Mouse (Mus musculus) liver, embryonic 14.5 days (tissue): Measurements from ENCODE around the gene Lcn6. TPM values are rescaled to one million over a fixed set of nuclear protein-coding genes. Genes with fewer than 3 reads are reported as not detected.

Experiments used
- ATAC-seq: fragments of 200-750 bp; cut with Nextera tagmentation; 2 replicates; pipeline ENCODE4 v1.8.0; 2017; ENCODE audit warnings: moderate number of reproducible peaks, mild to moderate bottlenecking, moderate library complexity; ENCODE audit not compliant: insufficient read depth
- DNase-seq, 3 experiments: peaks; one replicate each; pipeline ENCODE4 v3.0.0-alpha.2; 2012 to 2013; ENCODE audit warnings: low read depth in 3 of 3, low spot score in 3 of 3
- H3K27ac ChIP-seq: fragments of 300-500 bp; sonication (generic); 2 replicates; pipeline ENCODE4 v1.5.1; 2014; ENCODE audit warnings: moderate library complexity, mild to moderate bottlenecking, control low read depth, inconsistent platforms
- H3K27me3 ChIP-seq: fragments of 300-500 bp; sonication (generic); 2 replicates; pipeline ENCODE4 v1.6.1; 2014; ENCODE audit warnings: mild to moderate bottlenecking, low read length, moderate library complexity; ENCODE audit not compliant: control insufficient read depth, insufficient read depth
- H3K36me3 ChIP-seq: fragments of 300-500 bp; sonication (generic); replicated peaks from 2 replicates; pipeline ENCODE4 v1.6.1; 2014; ENCODE audit warnings: low read depth; ENCODE audit not compliant: control insufficient read depth, insufficient read depth
- H3K4me1 ChIP-seq, 2 experiments: fragments of 200-500 bp in 1 of 2; fragments of 300-500 bp in 1 of 2; sonication (generic) in 1 of 2; replicated peaks; 2 replicates each; pipeline ENCODE4 v1.6.1; 2012 to 2014; ENCODE audit warnings: antibody characterized with exemption in 1 of 2, inconsistent platforms in 1 of 2, low read length in 1 of 2; ENCODE audit not compliant: control insufficient read depth in 2 of 2, insufficient read depth in 2 of 2
- H3K4me2 ChIP-seq: fragments of 300-500 bp; sonication (generic); 2 replicates; pipeline ENCODE4 v1.6.1; 2014; ENCODE audit warnings: low read depth, mild to moderate bottlenecking, control low read depth, moderate library complexity
- H3K4me3 ChIP-seq, 2 experiments: fragments of 200-500 bp in 1 of 2; fragments of 300-500 bp in 1 of 2; sonication (generic) in 1 of 2; 2 replicates each; pipeline ENCODE4 v1.5.1; 2012 to 2014; ENCODE audit warnings: low read depth in 2 of 2, low read length in 2 of 2, mild to moderate bottlenecking in 2 of 2, control low read depth in 1 of 2, inconsistent platforms in 1 of 2, moderate library complexity in 1 of 2; ENCODE audit not compliant: insufficient read depth in 1 of 2
- H3K9ac ChIP-seq: fragments of 300-500 bp; sonication (generic); replicated peaks from 2 replicates; pipeline ENCODE4 v1.6.1; 2014; ENCODE audit warnings: mild to moderate bottlenecking, control low read depth, moderate library complexity
- H3K9me3 ChIP-seq: fragments of 300-500 bp; sonication (generic); 2 replicates; pipeline ENCODE4 v1.6.1; 2016; ENCODE audit warnings: low read length, mixed read lengths; ENCODE audit not compliant: control insufficient read depth
- CTCF ChIP-seq: IDR thresholded peaks from 2 replicates; pipeline ENCODE4 v1.5.1; 2016; ENCODE audit warnings: antibody characterized with exemption, low read depth, control low read depth
- EP300 ChIP-seq: IDR thresholded peaks from 2 replicates; pipeline ENCODE4 v1.6.1; 2016; ENCODE audit warnings: antibody characterized with exemption, low read depth
- WGBS: fragments of 180-500 bp; shearing (Covaris S2); extraction: QIAGEN DNeasy Blood & Tissue Kit; methylation state at CpG from one replicate; pipeline ENCODE4 v1.1.7; 2014; ENCODE audit not compliant: insufficient replicate concordance; 5-methylcytosine and 5-hydroxymethylcytosine counted together
- polyA plus RNA-seq, 2 experiments: library from polyadenylated mRNA; depleted of rRNA in 1 of 2; stranded (reverse) in 1 of 2; unstranded in 1 of 2; fragments of >200 nt; fragmentation: Nextera tagmentation in 1 of 2; extraction: Ambion mirVana in 1 of 2; gene quantifications; 2 replicates each; pipeline versions ENCODE4 v1.2.1 to v1.2.3; 2012 to 2014

The Lcn6 gene
- not detected in 2 replicates for polyA plus RNA-seq (2012; rRNA removed)
- polyA plus RNA-seq (2014; fragmentation: Nextera tagmentation; extraction: Ambion mirVana): not detected in 2 replicates

DNA sequence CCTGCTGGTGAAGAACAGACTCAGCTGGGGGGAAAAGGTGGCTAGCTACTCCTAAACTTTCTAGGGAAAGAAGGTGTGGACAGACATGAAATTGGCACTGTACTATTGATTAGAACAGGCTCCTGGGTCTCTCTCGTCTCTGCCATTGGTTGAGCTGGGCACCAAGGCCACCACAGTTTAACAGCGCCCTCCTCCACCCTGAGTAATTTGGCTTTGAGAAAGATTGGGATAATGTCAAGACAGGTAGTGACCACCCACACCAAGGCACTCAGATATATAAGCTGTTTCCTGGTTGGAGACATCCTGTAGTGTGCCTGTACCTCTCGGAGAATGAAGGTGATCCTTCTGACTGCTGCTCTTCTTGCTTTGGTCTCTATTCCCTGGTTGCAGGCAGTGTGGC lies at the start of gene Lcn6:
Gene Lcn6, plus strand, starts transcription at position 301 of the 400 bp plus-strand sequence.
- Histone ChIP-seq H3K9me3 (no peaks in the 10 kb centered on the region), H3K4me1 (no peaks in the 10 kb centered on the region), H3K36me3 (no peaks in the 10 kb centered on the region), H3K27ac (no peak within 1 kb of the TSS), H3K9ac (no peak within 1 kb of the TSS), H3K4me3 (no peak within 1 kb of the TSS), H3K4me2 (no peak within 1 kb of the TSS), H3K27me3 (no peaks in the 10 kb centered on the region)
- DNase-seq: no peak
- TF ChIP-seq EP300: no peak
- no peak for TF ChIP-seq CTCF
- no peak for ATAC-seq
- WGBS: 56% methylated on average over 3 of the region's 3 CpGs

DNA sequence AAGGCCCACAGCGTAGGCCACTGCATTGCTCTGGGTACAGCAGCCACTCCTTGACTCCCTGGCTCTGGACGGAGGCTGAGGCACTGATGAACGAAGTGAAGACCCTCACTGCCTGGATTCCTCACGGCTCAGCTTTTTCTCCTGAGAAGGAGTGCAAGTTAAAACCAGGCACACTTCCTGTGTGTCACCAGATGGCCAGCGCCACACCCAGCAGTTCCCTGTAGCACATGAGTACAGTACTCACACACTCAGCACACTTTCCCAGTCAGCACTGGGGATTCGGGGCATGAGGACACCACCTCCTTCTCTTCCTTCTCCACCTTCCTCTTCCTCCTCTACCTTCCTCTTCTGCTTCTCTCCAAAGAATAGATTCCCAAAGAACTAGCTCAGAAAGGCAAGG lies 48.8 kb upstream of the Lcn6 start, which contains the start of gene Fcna:
Gene Fcna, minus strand, starts transcription at position 220 of the 400 bp plus-strand sequence.
- H3K4me2 ChIP-seq: no peak within 1 kb of the TSS
- 49% methylated on average over 6 of the region's 6 CpGs for whole genome bisulfite sequencing
- TF ChIP-seq EP300 (no peak), CTCF (no peak)
- no peak for DNase-seq
- H3K27ac ChIP-seq: no peak within 1 kb of the TSS
- H3K36me3 ChIP-seq: no peaks in the 10 kb centered on the region
- no peak within 1 kb of the TSS for H3K4me3 ChIP-seq
- no peak for ATAC-seq
- no peaks in the 10 kb centered on the region for H3K9me3 ChIP-seq
- no peaks in the 10 kb centered on the region for H3K4me1 ChIP-seq
- H3K27me3 ChIP-seq: no peaks in the 10 kb centered on the region
- H3K9ac ChIP-seq: no peak within 1 kb of the TSS

DNA sequence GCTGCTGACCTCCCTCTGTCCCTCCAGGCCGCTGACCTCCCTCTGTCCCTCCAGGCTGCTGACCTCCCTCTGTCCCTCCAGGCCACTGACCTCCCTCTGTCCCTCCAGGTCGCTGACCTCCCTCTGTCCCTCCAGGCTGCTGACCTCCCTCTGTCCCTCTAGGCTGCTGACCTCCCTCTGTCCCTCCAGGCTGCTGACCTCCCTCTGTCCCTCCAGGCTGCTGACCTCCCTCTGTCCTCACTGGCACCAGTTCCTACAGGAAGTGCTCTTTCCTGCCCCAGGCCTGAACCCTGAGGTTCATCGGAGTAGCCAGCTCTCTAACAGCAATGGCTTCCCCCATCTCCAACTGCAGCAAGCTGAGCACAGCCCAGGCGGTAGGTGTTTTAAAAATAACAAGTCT lies 47.8 kb upstream of the Lcn6 start:
- no peak for ATAC-seq
- Histone ChIP-seq H3K27ac (no peak overlapping the region), H3K9ac (no peak overlapping the region), H3K9me3 (no peaks in the 10 kb centered on the region), H3K4me3 (no peak overlapping the region), H3K4me1 (no peaks in the 10 kb centered on the region), H3K27me3 (no peaks in the 10 kb centered on the region), H3K4me2 (no peak overlapping the region), H3K36me3 (no peaks in the 10 kb centered on the region)
- no peak for DNase-seq
- 32% methylated on average over 4 of the region's 4 CpGs for WGBS
- TF ChIP-seq CTCF (no peak), EP300 (no peak)

DNA sequence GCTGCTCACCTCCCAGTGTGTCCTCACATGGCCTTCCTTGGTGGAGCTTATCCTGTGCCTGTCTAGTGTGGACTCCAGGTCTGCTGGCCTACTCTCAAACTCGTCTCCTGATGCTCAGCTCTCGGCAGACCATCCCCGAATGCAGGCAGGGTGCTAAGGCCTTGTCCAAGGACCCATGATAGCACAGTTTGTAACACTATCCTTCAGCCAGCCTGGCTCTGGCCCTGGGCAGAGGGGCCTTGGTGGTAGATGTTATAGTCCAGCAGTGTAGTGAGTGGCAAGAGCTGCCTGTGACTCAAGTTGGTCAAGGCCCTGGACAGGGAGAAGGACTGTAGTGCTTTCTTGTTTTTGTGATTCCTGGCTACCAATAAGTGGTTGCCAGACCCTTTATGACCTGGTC lies 43.0 kb upstream of the Lcn6 start:
- Histone ChIP-seq H3K4me3 (no peak overlapping the region), H3K27me3 (no peaks in the 10 kb centered on the region), H3K4me2 (no peak overlapping the region), H3K4me1 (no peaks in the 10 kb centered on the region), H3K9me3 (no peaks in the 10 kb centered on the region), H3K27ac (no peak overlapping the region), H3K9ac (no peak overlapping the region), H3K36me3 (no peaks in the 10 kb centered on the region)
- DNase-seq: no peak
- 72% methylated on average over 3 of the region's 3 CpGs for WGBS
- ATAC-seq: no peak
- no peak for TF ChIP-seq EP300

DNA sequence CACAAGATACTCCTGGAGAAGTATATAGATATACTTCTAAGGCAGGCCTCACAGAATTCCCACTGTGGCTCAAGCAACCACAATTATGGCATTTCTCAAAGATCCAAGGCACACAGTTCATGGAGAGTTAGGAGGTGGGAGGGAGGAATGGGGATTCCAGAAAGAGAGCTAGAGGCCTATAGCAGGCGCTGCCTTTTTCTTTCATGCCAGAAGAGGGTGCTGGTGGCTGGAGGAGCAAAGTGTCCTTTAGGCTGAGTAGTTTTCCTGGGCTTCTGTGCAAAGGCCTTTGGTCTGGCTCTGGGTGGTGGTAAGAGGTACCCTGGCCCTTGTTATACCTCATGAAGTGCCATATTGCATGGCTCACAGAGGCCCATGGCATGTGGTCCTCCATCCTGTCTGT lies 42.5 kb upstream of the Lcn6 start:
- ATAC-seq: no peak
- Histone ChIP-seq H3K27me3 (no peaks in the 10 kb centered on the region), H3K4me2 (no peak overlapping the region), H3K4me3 (no peak overlapping the region), H3K36me3 (no peaks in the 10 kb centered on the region), H3K4me1 (no peaks in the 10 kb centered on the region), H3K27ac (no peak overlapping the region), H3K9me3 (no peaks in the 10 kb centered on the region), H3K9ac (no peak overlapping the region)
- 43% methylated on average over 1 of the region's 1 CpGs for WGBS
- DNase-seq: no peak
- peak; percentile 21; the same call in 1 of the 2 replicates for TF ChIP-seq CTCF
- no peak for TF ChIP-seq EP300
